Mouse (Mus musculus): Measurements from ENCODE around the gene Npas1. TPM values are rescaled to one million over a fixed set of nuclear protein-coding genes. Genes with fewer than 3 reads are reported as not detected.

The Npas1 gene
- polyA plus RNA-seq (2017; shearing (Covaris generic)): not detected

GRCm38 (mm10) chr7:16477628-16478027 lies at the start of gene Npas1:
Gene Npas1, minus strand, starts transcription at chr7:16477728.

GRCm38 (mm10) chr7:16452587-16453073 lies 24.9 kb downstream of the Npas1 start, which contains the start of gene Tmem160:
Gene Tmem160, plus strand, starts transcription at chr7:16452779.

Other genes starting within 250 kb of the Npas1 start
- not detected for gene C5ar2, start 233.6 kb downstream of the Npas1 start, polyA plus RNA-seq (2017; shearing (Covaris generic))
- gene C5ar1, start 218.2 kb downstream of the Npas1 start, polyA plus RNA-seq (2017; shearing (Covaris generic)): not detected
- gene Inafm1, start 204.1 kb downstream of the Npas1 start, polyA plus RNA-seq (2017; shearing (Covaris generic)): 2.8 TPM
- gene Ccdc9, start 190.9 kb downstream of the Npas1 start, polyA plus RNA-seq (2017; shearing (Covaris generic)): 60.6 TPM
- gene Bbc3, start 169.3 kb downstream of the Npas1 start, polyA plus RNA-seq (2017; shearing (Covaris generic)): 4.4 TPM
- gene Sae1, start 89.9 kb downstream of the Npas1 start, polyA plus RNA-seq (2017; shearing (Covaris generic)): 148 TPM
- gene Zc3h4, start 76.8 kb downstream of the Npas1 start, polyA plus RNA-seq (2017; shearing (Covaris generic)): 19.5 TPM
- 8.4 TPM for gene Tmem160, start 24.9 kb downstream of the Npas1 start, polyA plus RNA-seq (2017; shearing (Covaris generic))
- 3.4 TPM for gene Arhgap35, start 137.3 kb upstream of the Npas1 start, polyA plus RNA-seq (2017; shearing (Covaris generic))
- gene Ceacam15, start 198.0 kb upstream of the Npas1 start, polyA plus RNA-seq (2017; shearing (Covaris generic)): 1.4 TPM
- not detected for gene Ceacam9, start 244.2 kb upstream of the Npas1 start, polyA plus RNA-seq (2017; shearing (Covaris generic))

Data from CD4-positive, CD25-positive, alpha-beta regulatory T cell, adult 9 weeks (primary cell).